8 mouse cellular contexts compared by ENCODE assay signal in genomic region chr7:141755831-141756230, GRCm38 (mm10). TPM values are rescaled to one million over a fixed set of nuclear protein-coding genes. Genes with fewer than 3 reads are reported as not detected.
A peak's percentile ranks its signal among the peaks of the same experiment; 100 is the strongest.
DNase-seq lines count a peak whose midpoint lies in the region; ATAC-seq lines count a peak whose summit lies in the region.

No protein-coding gene starts in this region.

- H3K27ac ChIP-seq in midbrain, embryonic 10.5 days (replicated peaks): no peak overlapping the region
- no peak overlapping the region for H3K27ac ChIP-seq in midbrain, embryonic 16.5 days (ENCODE audit: low read length)
- H3K27ac ChIP-seq in liver, embryonic 13.5 days: no peak overlapping the region

- 60% methylated on average over 4 of the region's 4 CpGs for WGBS in midbrain, embryonic 10.5 days
- whole genome bisulfite sequencing in midbrain, embryonic 16.5 days: 49% methylated on average over 4 of the region's 4 CpGs
- 44% methylated on average over 4 of the region's 4 CpGs for WGBS in liver, embryonic 13.5 days (ENCODE audit: insufficient replicate concordance)

- H3K9me3 ChIP-seq in midbrain, embryonic 10.5 days (replicated peaks): no peaks in the 10 kb centered on the region
- no peaks in the 10 kb centered on the region for H3K9me3 ChIP-seq in midbrain, embryonic 16.5 days (replicated peaks; ENCODE audit: control insufficient read depth, low read length, poor library complexity, severe bottlenecking)
- no peaks in the 10 kb centered on the region for H3K9me3 ChIP-seq in liver, embryonic 13.5 days (replicated peaks)

- H3K27me3 ChIP-seq in midbrain, embryonic 10.5 days (ENCODE audit: low read depth, poor library complexity, severe bottlenecking): no peaks in the 10 kb centered on the region
- no peaks in the 10 kb centered on the region for H3K27me3 ChIP-seq in midbrain, embryonic 16.5 days (ENCODE audit: control insufficient read depth, insufficient read depth, low read depth, low read length)
- H3K27me3 ChIP-seq in liver, embryonic 13.5 days: peaks cover 3% of the 10 kb centered on the region

- DNase-seq in midbrain, embryonic 10.5 days (ENCODE audit: low spot score): peak; percentile 67
- DNase-seq in brain, adult 2 months (ENCODE audit: low read depth, low spot score): peak; percentile 91
- DNase-seq in fibroblast of lung, adult 2 months (ENCODE audit: low read depth): peak; percentile 48
- peak; percentile 42 to 76 for DNase-seq in kidney, postnatal 25 days
- peak; percentile 54 for DNase-seq in liver, embryonic 13.5 days
- peak; percentile 61 for DNase-seq in retina, adult 2 months (ENCODE audit: low read depth, low spot score)
- DNase-seq in urinary bladder, postnatal 36 days (ENCODE audit: low spot score in 2 of 2): peak; percentile 35 to 50

- no peak overlapping the region for H3K4me3 ChIP-seq in midbrain, embryonic 10.5 days
- H3K4me3 ChIP-seq in midbrain, embryonic 16.5 days (ENCODE audit: low read depth, low read length): no peak overlapping the region
- no peak overlapping the region for H3K4me3 ChIP-seq in liver, embryonic 13.5 days (replicated peaks)

- no peaks in the 10 kb centered on the region for H3K36me3 ChIP-seq in midbrain, embryonic 10.5 days
- no peaks in the 10 kb centered on the region for H3K36me3 ChIP-seq in midbrain, embryonic 16.5 days (ENCODE audit: control insufficient read depth, insufficient read depth, low read length)
- no peaks in the 10 kb centered on the region for H3K36me3 ChIP-seq in liver, embryonic 13.5 days

- no peaks in the 10 kb centered on the region for H3K4me1 ChIP-seq in midbrain, embryonic 10.5 days
- no peaks in the 10 kb centered on the region for H3K4me1 ChIP-seq in midbrain, embryonic 16.5 days (ENCODE audit: control insufficient read depth, insufficient read depth, low read length)
- H3K4me1 ChIP-seq in liver, embryonic 13.5 days (replicated peaks): no peaks in the 10 kb centered on the region

- H3K9ac ChIP-seq in midbrain, embryonic 16.5 days (ENCODE audit: low read depth, low read length): no peak overlapping the region
- H3K9ac ChIP-seq in liver, embryonic 13.5 days: no peak overlapping the region

- no peak overlapping the region for H3K4me2 ChIP-seq in midbrain, embryonic 16.5 days (ENCODE audit: low read length)
- no peak overlapping the region for H3K4me2 ChIP-seq in liver, embryonic 13.5 days

- no peak for ATAC-seq in midbrain, embryonic 16.5 days
- ATAC-seq in liver, embryonic 13.5 days (ENCODE audit: low read depth): peak; percentile 31; the same call in 1 of the 2 replicates

RNA-seq across cellular contexts. Expression of gene Muc5ac, which starts 32.9 kb away (rescaled TPM):
- not detected in 2 replicates for polyA plus RNA-seq in midbrain, embryonic 10.5 days (2016; fragmentation: Nextera tagmentation; extraction: Ambion mirVana)
- polyA plus RNA-seq in midbrain, embryonic 16.5 days (2015; fragmentation: Nextera tagmentation; extraction: Ambion mirVana): not detected in 2 replicates
- polyA plus RNA-seq in liver, embryonic 13.5 days (2015; fragmentation: Nextera tagmentation; extraction: Ambion mirVana): not detected in 2 replicates
